Mouse (Mus musculus) neural tube, embryonic 14.5 days (tissue): ENCODE results near the gene Npm3. TPM values are rescaled to one million over a fixed set of nuclear protein-coding genes. Genes with fewer than 3 reads are reported as not detected.

Source experiments
- ATAC-seq: fragments of 200-750 bp; cut with Nextera tagmentation; 2 replicates; pipeline ENCODE4 v1.8.0; 2017; ENCODE audit warnings: low read depth, mild to moderate bottlenecking, moderate TSS enrichment, moderate library complexity
- H3K27ac ChIP-seq: fragments of 300-500 bp; sonication (generic); 2 replicates; pipeline ENCODE4 v1.5.1; 2014; ENCODE audit warnings: low read depth, mild to moderate bottlenecking, control low read depth, low read length, moderate library complexity, mixed read lengths
- H3K27me3 ChIP-seq: fragments of 300-500 bp; sonication (generic); 2 replicates; pipeline ENCODE4 v1.6.1; 2014; ENCODE audit warnings: low read length; ENCODE audit not compliant: control insufficient read depth, insufficient read depth
- H3K36me3 ChIP-seq: fragments of 300-500 bp; sonication (generic); 2 replicates; pipeline ENCODE4 v1.6.1; 2014; ENCODE audit warnings: low read length, mixed read lengths; ENCODE audit not compliant: control insufficient read depth, insufficient read depth
- H3K4me1 ChIP-seq: fragments of 300-500 bp; sonication (generic); 2 replicates; pipeline ENCODE4 v1.6.1; 2014; ENCODE audit warnings: low read length; ENCODE audit not compliant: control insufficient read depth, insufficient read depth
- H3K4me2 ChIP-seq: fragments of 300-500 bp; sonication (generic); 2 replicates; pipeline ENCODE4 v1.6.1; 2014; ENCODE audit warnings: mild to moderate bottlenecking, low read depth, low read length, control low read depth
- H3K4me3 ChIP-seq: fragments of 300-500 bp; sonication (generic); 2 replicates; pipeline ENCODE4 v1.5.1; 2014; ENCODE audit warnings: low read depth, low read length, control low read depth, mixed read lengths
- H3K9ac ChIP-seq: fragments of 300-500 bp; sonication (generic); replicated peaks from 2 replicates; pipeline ENCODE4 v1.6.1; 2014; ENCODE audit warnings: low read depth, mild to moderate bottlenecking, control low read depth, low read length, mixed read lengths
- H3K9me3 ChIP-seq: fragments of 300-500 bp; sonication (generic); 2 replicates; pipeline ENCODE4 v1.6.1; 2016; ENCODE audit warnings: low read length; ENCODE audit not compliant: control insufficient read depth
- WGBS: fragments of 180-500 bp; shearing (Covaris S2); extraction: QIAGEN DNeasy Blood & Tissue Kit; methylation state at CpG from one replicate; pipeline ENCODE4 v1.1.7; 2014; 5-methylcytosine and 5-hydroxymethylcytosine counted together
- polyA plus RNA-seq: library from polyadenylated mRNA; unstranded; fragments of >200 nt; fragmentation: Nextera tagmentation; extraction: Ambion mirVana; gene quantifications from 2 replicates; pipeline ENCODE4 v1.2.1, GENCODE M21; 2014

Gene Npm3
- polyA plus RNA-seq, 1 experiment from 2014 or later, result 5.9 TPM

GRCm38 (mm10) chr19:45738521-45738920 lies 10.9 kb downstream of the Npm3 start:
- no peak for ATAC-seq

GRCm38 (mm10) chr19:45737846-45738484 lies 11.4 kb downstream of the Npm3 start:
- Histone ChIP-seq H3K27ac (no peak overlapping the region), H3K9me3 (no peaks in the 10 kb centered on the region), H3K36me3 (no peaks in the 10 kb centered on the region), H3K4me1 (peaks cover 14% of the 10 kb centered on the region; the same call in 1 of the 2 replicates), H3K9ac (no peak overlapping the region), H3K27me3 (peaks cover 91% of the 10 kb centered on the region), H3K4me2 (no peak overlapping the region), H3K4me3 (no peak overlapping the region)
- WGBS, result 68% methylated on average over 10 of the region's 10 CpGs
- no peak for ATAC-seq

More at GRCm38 (mm10) chr19:45738521-45738920, 10.9 kb downstream of the Npm3 start:
- H3K9me3 ChIP-seq, result no peaks in the 10 kb centered on the region
- 63% methylated on average over 5 of the region's 5 CpGs for WGBS
- H3K9ac ChIP-seq, result no peak overlapping the region
- peaks cover 16% of the 10 kb centered on the region; the same call in 1 of the 2 replicates for H3K4me1 ChIP-seq
- no peak overlapping the region for H3K27ac ChIP-seq
- H3K36me3 ChIP-seq, result no peaks in the 10 kb centered on the region
- H3K4me3 ChIP-seq, result no peak overlapping the region
- H3K27me3 ChIP-seq, result peaks cover 93% of the 10 kb centered on the region
- no peak overlapping the region for H3K4me2 ChIP-seq

- no peak overlapping the region for H3K9ac ChIP-seq
- WGBS, result 4% methylated on average over 19 of the region's 23 CpGs
- ATAC-seq, result peak; percentile 47; the same call in 1 of the 2 replicates
Measured at GRCm38 (mm10) chr19:45737208-45737845, 12.1 kb downstream of the Npm3 start.

GRCm38 (mm10) chr19:45736855-45737207 lies 12.6 kb downstream of the Npm3 start:
- 0 out of 2 replicates have a peak overlapping the region, but pooled peaks have one; percentile 12 for H3K4me3 ChIP-seq
- H3K27ac ChIP-seq, result no peak overlapping the region
- ATAC-seq, result peak; percentile 44; the same call in 1 of the 2 replicates
- peak overlapping the region; percentile 39 for H3K4me2 ChIP-seq
- peaks cover 9% of the 10 kb centered on the region; the same call in 1 of the 2 replicates for H3K4me1 ChIP-seq
- peaks cover 92% of the 10 kb centered on the region for H3K27me3 ChIP-seq
- 2% methylated on average over 28 of the region's 28 CpGs for WGBS
- no peaks in the 10 kb centered on the region for H3K9me3 ChIP-seq
- no peaks in the 10 kb centered on the region for H3K36me3 ChIP-seq
- H3K9ac ChIP-seq, result no peak overlapping the region

More at GRCm38 (mm10) chr19:45737208-45737845, 12.1 kb downstream of the Npm3 start:
- Histone ChIP-seq H3K4me3 (0 out of 2 replicates have a peak overlapping the region, but pooled peaks have one; percentile 12), H3K27ac (no peak overlapping the region), H3K4me1 (peaks cover 9% of the 10 kb centered on the region; the same call in 1 of the 2 replicates), H3K27me3 (peaks cover 94% of the 10 kb centered on the region), H3K9me3 (no peaks in the 10 kb centered on the region), H3K4me2 (peak overlapping the region; percentile 39), H3K36me3 (no peaks in the 10 kb centered on the region)

- H3K9ac ChIP-seq, result no peak overlapping the region
- no peak overlapping the region for H3K4me3 ChIP-seq
- 40% methylated on average over 1 of the region's 1 CpGs for WGBS
- H3K9me3 ChIP-seq, result no peaks in the 10 kb centered on the region
- H3K27ac ChIP-seq, result no peak overlapping the region
- ATAC-seq, result no peak
- H3K36me3 ChIP-seq, result no peaks in the 10 kb centered on the region
- H3K27me3 ChIP-seq, result peaks cover 92% of the 10 kb centered on the region
- peaks cover 9% of the 10 kb centered on the region; the same call in 1 of the 2 replicates for H3K4me1 ChIP-seq
- H3K4me2 ChIP-seq, result no peak overlapping the region
Measured at GRCm38 (mm10) chr19:45736241-45736640, 13.2 kb downstream of the Npm3 start.

DNA sequence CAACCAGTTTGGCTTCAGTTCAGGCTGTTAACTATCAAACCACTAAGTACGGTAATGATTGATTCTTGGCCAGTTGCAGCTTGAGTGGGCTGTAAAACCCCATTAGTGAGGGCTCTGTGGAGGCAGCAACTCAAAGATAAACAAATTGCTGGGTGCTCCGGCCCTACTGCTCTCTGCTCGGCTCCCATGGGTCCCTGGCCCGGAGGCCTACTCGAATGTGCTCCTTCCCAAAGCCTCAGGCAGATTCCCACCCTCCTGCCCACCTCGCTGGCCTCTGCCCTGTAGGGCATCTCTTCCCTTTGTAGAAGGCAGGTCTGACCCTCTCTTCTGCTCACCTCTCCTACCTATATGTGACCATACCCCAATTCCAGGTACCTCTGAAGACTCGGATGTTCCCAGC lies 14.6 kb downstream of the Npm3 start:
- Histone ChIP-seq H3K27ac (no peak overlapping the region), H3K4me1 (peaks cover 9% of the 10 kb centered on the region; the same call in 1 of the 2 replicates), H3K36me3 (no peaks in the 10 kb centered on the region), H3K9me3 (no peaks in the 10 kb centered on the region), H3K27me3 (peaks cover 94% of the 10 kb centered on the region), H3K4me3 (no peak overlapping the region), H3K4me2 (no peak overlapping the region), H3K9ac (no peak overlapping the region)
- WGBS, result 18% methylated on average over 7 of the region's 7 CpGs
- ATAC-seq, result no peak

DNA sequence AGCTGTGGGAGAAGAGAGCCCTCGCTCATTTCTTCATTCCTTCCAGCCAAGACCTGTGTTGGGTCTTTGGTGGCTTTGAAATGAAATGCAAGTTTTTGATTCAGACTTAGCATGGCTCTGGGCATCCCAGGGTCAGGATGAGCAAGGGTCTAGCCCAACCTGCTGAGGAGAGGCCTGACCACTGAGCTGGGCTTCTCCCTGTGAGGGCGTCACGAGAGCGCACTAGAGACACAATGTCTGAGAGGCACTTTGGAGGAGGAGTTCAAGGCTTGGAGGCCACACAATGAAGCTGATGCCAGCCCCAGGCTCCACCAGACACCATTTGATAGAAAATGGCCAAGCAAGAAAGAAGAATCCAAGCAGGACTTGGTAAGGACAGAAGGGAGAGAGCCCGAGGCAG lies 15.2 kb downstream of the Npm3 start:
- H3K27ac ChIP-seq, result no peak overlapping the region
- no peak overlapping the region for H3K4me2 ChIP-seq
- peaks cover 89% of the 10 kb centered on the region for H3K27me3 ChIP-seq
- ATAC-seq, result no peak
- no peaks in the 10 kb centered on the region for H3K9me3 ChIP-seq
- H3K4me1 ChIP-seq, result peaks cover 9% of the 10 kb centered on the region; the same call in 1 of the 2 replicates
- H3K36me3 ChIP-seq, result no peaks in the 10 kb centered on the region
- WGBS, result 25% methylated on average over 5 of the region's 5 CpGs
- H3K9ac ChIP-seq, result no peak overlapping the region
- H3K4me3 ChIP-seq, result no peak overlapping the region

GRCm38 (mm10) chr19:45733564-45733963 lies 15.8 kb downstream of the Npm3 start:
- Histone ChIP-seq H3K27ac (no peak overlapping the region), H3K9ac (no peak overlapping the region), H3K4me2 (no peak overlapping the region), H3K4me1 (peaks cover 9% of the 10 kb centered on the region; the same call in 1 of the 2 replicates), H3K27me3 (peaks cover 87% of the 10 kb centered on the region), H3K36me3 (no peaks in the 10 kb centered on the region), H3K9me3 (no peaks in the 10 kb centered on the region), H3K4me3 (no peak overlapping the region)
- ATAC-seq, result no peak
- 5% methylated on average over 10 of the region's 10 CpGs for WGBS

- no peak for ATAC-seq
- H3K4me2 ChIP-seq, result no peak overlapping the region
- H3K9me3 ChIP-seq, result no peaks in the 10 kb centered on the region
- peaks cover 71% of the 10 kb centered on the region for H3K27me3 ChIP-seq
- no peak overlapping the region for H3K9ac ChIP-seq
- no peaks in the 10 kb centered on the region for H3K36me3 ChIP-seq
- no peaks in the 10 kb centered on the region for H3K4me1 ChIP-seq
- H3K4me3 ChIP-seq, result no peak overlapping the region
- H3K27ac ChIP-seq, result no peak overlapping the region
- 81% methylated on average over 7 of the region's 7 CpGs for WGBS
Measured at GRCm38 (mm10) chr19:45731658-45732057, 17.7 kb downstream of the Npm3 start.
